Mouse (Mus musculus): ENCODE measurements around the gene Thap2.

DNA sequence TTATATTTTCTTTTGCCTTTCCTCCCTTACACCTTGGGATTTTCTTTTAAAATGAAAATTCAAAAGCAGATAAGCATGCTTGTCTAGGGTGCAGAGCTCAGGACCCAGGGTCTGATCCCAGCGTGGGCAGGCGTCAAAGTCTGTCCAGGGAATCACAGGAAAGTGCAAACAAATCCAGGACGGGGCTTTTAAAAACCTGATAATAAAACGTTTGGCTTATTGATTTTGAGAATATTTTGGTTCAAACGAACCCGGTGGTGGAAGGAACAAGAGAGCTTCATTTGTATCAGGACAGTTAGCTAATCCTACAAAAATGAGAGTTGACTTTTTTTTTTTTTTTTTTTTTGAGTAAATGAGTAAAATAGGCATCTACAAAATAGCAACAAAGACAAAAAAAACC, 36.1 kb downstream of the Thap2 start:
- no peak for TF ChIP-seq CTCF (IDR thresholded peaks at IDR 0.05)
- TF ChIP-seq EP300 (IDR thresholded peaks at IDR 0.05) = no peak

All from lung, postnatal 0 days (tissue).